Mouse (Mus musculus): ENCODE measurements around the gene Eef1akmt4.
A peak's percentile ranks its signal among the peaks of the same experiment; 100 is the strongest.

DNA sequence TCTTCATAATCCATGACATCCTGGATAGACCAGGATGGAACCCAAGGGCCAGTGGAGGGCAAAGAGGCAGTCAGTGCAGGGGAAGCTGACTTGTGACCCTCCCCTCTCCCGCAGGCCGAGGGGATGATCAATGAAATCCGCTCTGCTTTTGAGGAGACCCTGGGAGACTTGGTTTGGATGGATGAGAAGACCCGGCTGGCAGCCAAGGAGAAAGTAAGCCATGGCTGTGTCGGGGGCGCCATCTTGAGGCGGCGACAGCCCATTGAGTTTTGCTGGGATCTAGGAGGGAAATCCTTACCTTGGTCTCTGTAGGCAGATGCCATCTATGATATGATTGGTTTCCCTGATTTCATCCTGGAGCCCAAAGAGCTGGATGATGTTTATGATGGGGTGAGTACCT is 30.8 kb downstream of the Eef1akmt4 start:
- TF ChIP-seq POLR2A (IDR thresholded peaks at IDR 0.05; ENCODE audit: control insufficient read depth in 1 of 2, insufficient read depth in 1 of 2, low read depth in 1 of 2, low read length in 2 of 2, poor library complexity in 1 of 2) (no peak), ZMIZ1 (IDR thresholded peaks at IDR 0.05; ENCODE audit: low read depth, low read length) (no peak), NRF1 (IDR thresholded peaks at IDR 0.05; ENCODE audit: insufficient read depth, low read depth, low read length, poor library complexity, severe bottlenecking) (no peak), USF1 (IDR thresholded peaks at IDR 0.05; ENCODE audit: low read depth, low read length) (no peak), ETS1 (IDR thresholded peaks at IDR 0.05; ENCODE audit: low read depth, low read length) (no peak), KAT2A (conservative IDR thresholded peaks at IDR 0.05; ENCODE audit: low read depth, low read length) (no peak), MYC (IDR thresholded peaks at IDR 0.05; ENCODE audit: low read depth, low read length) (no peak), CTCF (IDR thresholded peaks at IDR 0.05 in 2 of 3, conservative IDR thresholded peaks at IDR 0.05 in 1 of 3; ENCODE audit: control insufficient read depth in 1 of 3, insufficient read depth in 1 of 3, low read depth in 2 of 3, low read length in 3 of 3, poor library complexity in 1 of 3, severe bottlenecking in 1 of 3) (peak; percentile 61 to 88 (median 78)), POLR2AphosphoS2 (IDR thresholded peaks at IDR 0.05; ENCODE audit: low read length) (no peak), NELFE (IDR thresholded peaks at IDR 0.05; ENCODE audit: low read depth, low read length) (no peak), HCFC1 (IDR thresholded peaks at IDR 0.05; ENCODE audit: low read depth, low read length) (no peak), CHD2 (IDR thresholded peaks at IDR 0.05; ENCODE audit: low read length) (no peak), GATA1 (IDR thresholded peaks at IDR 0.05; ENCODE audit: low read depth, low read length) (no peak), E2F4 (IDR thresholded peaks at IDR 0.05; ENCODE audit: borderline replicate concordance, low read depth, low read length) (no peak)

Data from MEL (cell line).